Mouse (Mus musculus) cerebellum, postnatal 4 days (tissue): ENCODE data around the gene Pinlyp.

Experiments
- DNase-seq, 2 experiments: peaks; one replicate each; pipeline ENCODE4 v3.0.0; 2022; ENCODE audit warnings: low spot score in 2 of 2, mixed read lengths in 1 of 2

The Pinlyp gene

GRCm38 (mm10) chr7:24546068-24546614, at the start of gene Pinlyp, which contains the start of gene Xrcc1:
TSS of gene Pinlyp (minus strand) at chr7:24546118.
TSS of gene Xrcc1 (plus strand) at chr7:24546289.
- peak in 1 of 2 experiments; percentile 14 for DNase-seq

GRCm38 (mm10) chr7:24595464-24595863, 49.5 kb upstream of the Pinlyp start:
- no peak for DNase-seq

- DNase-seq = no peak
Observed at GRCm38 (mm10) chr7:24594309-24594803, 48.4 kb upstream of the Pinlyp start.

GRCm38 (mm10) chr7:24593621-24594308, 47.8 kb upstream of the Pinlyp start:
- peak in 1 of 2 experiments; percentile 55 for DNase-seq

GRCm38 (mm10) chr7:24592781-24593180, 46.9 kb upstream of the Pinlyp start:
- DNase-seq = no peak

- DNase-seq = no peak
Observed at GRCm38 (mm10) chr7:24592163-24592562, 46.2 kb upstream of the Pinlyp start.

- DNase-seq = no peak
Observed at GRCm38 (mm10) chr7:24591735-24592134, 45.8 kb upstream of the Pinlyp start.

- DNase-seq = no peak
Observed at GRCm38 (mm10) chr7:24588336-24588735, 42.4 kb upstream of the Pinlyp start.

- peak; percentile 70 to 77 for DNase-seq
Observed at GRCm38 (mm10) chr7:24587330-24588105, 41.6 kb upstream of the Pinlyp start, which contains the start of the genes Ethe1 and Zfp575. TSS of gene Ethe1 (plus strand) at chr7:24587543. TSS of gene Zfp575 (minus strand) at chr7:24587641.

- no peak for DNase-seq
Observed at GRCm38 (mm10) chr7:24586828-24587227, 40.9 kb upstream of the Pinlyp start.

- DNase-seq = no peak
Observed at GRCm38 (mm10) chr7:24585995-24586394, 40.1 kb upstream of the Pinlyp start.

- no peak for DNase-seq
Observed at GRCm38 (mm10) chr7:24584876-24585275, 39.0 kb upstream of the Pinlyp start.

- DNase-seq = no peak
Observed at GRCm38 (mm10) chr7:24577811-24578210, 31.9 kb upstream of the Pinlyp start.

- DNase-seq = no peak
Observed at GRCm38 (mm10) chr7:24574224-24574796, 28.4 kb upstream of the Pinlyp start.

GRCm38 (mm10) chr7:24572455-24572854, 26.5 kb upstream of the Pinlyp start:
- no peak for DNase-seq

- no peak for DNase-seq
Observed at GRCm38 (mm10) chr7:24571071-24571470, 25.2 kb upstream of the Pinlyp start.

GRCm38 (mm10) chr7:24568512-24568911, 22.6 kb upstream of the Pinlyp start:
- DNase-seq = no peak

GRCm38 (mm10) chr7:24566206-24566605, 20.3 kb upstream of the Pinlyp start:
- no peak for DNase-seq

GRCm38 (mm10) chr7:24565627-24566026, 19.7 kb upstream of the Pinlyp start:
- no peak for DNase-seq

- DNase-seq = peak; percentile 58 to 81
Observed at GRCm38 (mm10) chr7:24564607-24565265, 18.8 kb upstream of the Pinlyp start.

GRCm38 (mm10) chr7:24563837-24564206, 17.9 kb upstream of the Pinlyp start:
- DNase-seq = no peak
